Mouse (Mus musculus) splenic B cell, adult 2 months (primary cell): ENCODE measurements around the gene Snap25.

Source experiments
- DNase-seq: peaks from one replicate; pipeline ENCODE4 v3.0.0-alpha.2; 2011; ENCODE audit warnings: low read depth, low spot score
- H3K27me3 ChIP-seq: 2 replicates; pipeline ENCODE4 v1.6.1; 2012; ENCODE audit warnings: mild to moderate bottlenecking, low read length, moderate library complexity, mixed read lengths; ENCODE audit not compliant: control insufficient read depth, poor library complexity, insufficient read depth, severe bottlenecking
- H3K36me3 ChIP-seq: 2 replicates; pipeline ENCODE4 v1.6.1; 2012; ENCODE audit warnings: mild to moderate bottlenecking, low read length, moderate library complexity, mixed read lengths; ENCODE audit not compliant: control insufficient read depth, poor library complexity, insufficient read depth, severe bottlenecking

Snap25 gene

GRCm38 (mm10) chr2:136823751-136824716, 110.8 kb downstream of the Snap25 start:
- DNase-seq: no peak
- H3K36me3 ChIP-seq: no peaks in the 10 kb centered on the region
- no peaks in the 10 kb centered on the region for H3K27me3 ChIP-seq

DNA sequence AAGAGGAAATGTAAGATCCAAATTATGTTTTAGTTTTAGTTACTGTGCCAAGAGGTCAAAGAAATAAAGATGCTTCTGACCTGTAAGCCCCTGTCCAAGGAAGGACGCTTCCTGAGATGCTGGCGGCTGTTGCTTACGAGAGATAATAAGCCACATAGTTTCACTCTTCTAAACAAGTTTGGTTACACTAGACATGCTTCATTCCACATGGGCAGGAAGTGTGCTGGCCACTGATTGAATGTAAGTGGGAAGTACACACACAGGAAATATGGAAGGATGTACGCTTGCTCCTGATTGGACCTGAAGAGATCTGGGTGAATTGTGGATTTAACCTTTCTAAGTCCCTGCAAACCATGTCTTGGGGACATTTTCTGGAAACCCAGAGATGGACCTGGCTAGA, 114.4 kb downstream of the Snap25 start:
- no peaks in the 10 kb centered on the region for H3K27me3 ChIP-seq
- H3K36me3 ChIP-seq: no peaks in the 10 kb centered on the region
- DNase-seq: no peak
